Mouse (Mus musculus) limb, embryonic 12.5 days (tissue): ENCODE results near the gene Gm29049. TPM values are rescaled to one million over a fixed set of nuclear protein-coding genes. Genes with fewer than 3 reads are reported as not detected.
"Not testable (repeated sequence)": the region's sequence is repeated elsewhere in the genome, so short reads cannot be mapped to it uniquely, and the experiment has no call there.

Experiments used
- ATAC-seq: fragments of 200-750 bp; cut with Nextera tagmentation; 2 replicates; pipeline ENCODE4 v1.8.0; 2017; ENCODE audit warnings: low read depth, moderate TSS enrichment; ENCODE audit not compliant: insufficient number of reproducible peaks, insufficient read depth, low FRiP score, low TSS enrichment
- H3K27ac ChIP-seq: fragments of 300-500 bp; sonication (generic); 2 replicates; pipeline ENCODE4 v1.5.1; 2016; ENCODE audit warnings: mild to moderate bottlenecking, moderate library complexity
- H3K27me3 ChIP-seq: fragments of 300-500 bp; sonication (generic); 2 replicates; pipeline ENCODE4 v1.6.1; 2016; ENCODE audit warnings: mild to moderate bottlenecking, moderate library complexity
- H3K36me3 ChIP-seq: fragments of 300-500 bp; sonication (generic); 2 replicates; pipeline ENCODE4 v1.6.1; 2016; ENCODE audit warnings: mild to moderate bottlenecking, moderate library complexity
- H3K4me1 ChIP-seq: fragments of 300-500 bp; sonication (generic); replicated peaks from 2 replicates; pipeline ENCODE4 v1.6.1; 2016
- H3K4me2 ChIP-seq: fragments of 300-500 bp; sonication (generic); 2 replicates; pipeline ENCODE4 v1.6.1; 2016; ENCODE audit warnings: mild to moderate bottlenecking, moderate library complexity
- H3K4me3 ChIP-seq: fragments of 300-500 bp; sonication (generic); replicated peaks from 2 replicates; pipeline ENCODE4 v1.5.1; 2016; ENCODE audit warnings: mild to moderate bottlenecking
- H3K9ac ChIP-seq: fragments of 300-500 bp; sonication (generic); replicated peaks from 2 replicates; pipeline ENCODE4 v1.6.1; 2016; ENCODE audit warnings: mild to moderate bottlenecking, moderate library complexity
- H3K9me3 ChIP-seq: fragments of 300-500 bp; sonication (generic); 2 replicates; pipeline ENCODE4 v1.6.1; 2016; ENCODE audit warnings: mild to moderate bottlenecking, moderate library complexity
- WGBS: fragments of 180-500 bp; shearing (Covaris S2); methylation state at CpG from one replicate; pipeline ENCODE4 v1.1.7; 2016; 5-methylcytosine and 5-hydroxymethylcytosine counted together
- polyA plus RNA-seq: library from polyadenylated mRNA; unstranded; fragments of >200 nt; fragmentation: Nextera tagmentation; extraction: Ambion mirVana; gene quantifications from 2 replicates; pipeline ENCODE4 v1.2.1, GENCODE M21; 2016

Gene Gm29049
- polyA plus RNA-seq = not detected in 2 replicates

- not testable (repeated sequence) for H3K27ac ChIP-seq, ATAC-seq, H3K4me2 ChIP-seq, H3K9ac ChIP-seq, H3K27me3 ChIP-seq, H3K4me1 ChIP-seq, H3K36me3 ChIP-seq, H3K4me3 ChIP-seq, H3K9me3 ChIP-seq
- 17% methylated on average over 1 of the region's 3 CpGs for WGBS
Measured at GRCm38 (mm10) chrY:7997068-7997467, at the start of gene Gm29049. Gene Gm29049 (minus strand): TSS chrY:7997168.

Other genes starting within 250 kb of the Gm29049 start
- gene Gm20825, start 74.3 kb upstream of the Gm29049 start, polyA plus RNA-seq = not detected in 2 replicates